Mouse (Mus musculus) MEL-GATA-1-ER (cell line): ENCODE data around the gene Tamm41.

ENCODE experiments used
- DNase-seq: peaks from one replicate; pipeline ENCODE4 v3.0.0-alpha.2; 2012; ENCODE audit warnings: low read depth; ENCODE audit errors: extremely low read depth

Gene Tamm41

DNA sequence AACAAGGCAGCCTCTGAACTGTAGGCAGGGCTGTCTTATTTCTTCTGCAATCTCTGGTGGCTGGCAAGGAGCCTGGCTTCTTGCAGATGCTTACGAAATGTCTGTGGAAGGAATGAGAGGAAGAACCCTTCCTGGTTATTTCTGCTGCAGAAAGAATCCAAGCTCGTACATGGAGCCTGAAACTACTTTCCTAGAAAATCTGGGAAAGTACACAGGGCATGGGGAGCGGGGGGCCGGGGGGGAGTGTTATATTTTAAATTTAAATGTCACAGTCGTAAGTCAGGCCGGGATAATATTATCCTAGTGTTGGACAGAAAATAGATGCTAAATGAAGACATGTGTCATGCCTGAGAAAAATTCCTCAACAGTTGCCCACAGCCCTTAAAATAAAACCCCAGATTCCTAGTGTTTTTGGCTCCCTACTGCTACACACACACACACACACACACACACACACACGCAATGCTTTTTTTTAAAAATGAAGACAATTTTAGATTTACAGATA is 60.7 kb downstream of the Tamm41 start:
- no peak for DNase-seq

DNA sequence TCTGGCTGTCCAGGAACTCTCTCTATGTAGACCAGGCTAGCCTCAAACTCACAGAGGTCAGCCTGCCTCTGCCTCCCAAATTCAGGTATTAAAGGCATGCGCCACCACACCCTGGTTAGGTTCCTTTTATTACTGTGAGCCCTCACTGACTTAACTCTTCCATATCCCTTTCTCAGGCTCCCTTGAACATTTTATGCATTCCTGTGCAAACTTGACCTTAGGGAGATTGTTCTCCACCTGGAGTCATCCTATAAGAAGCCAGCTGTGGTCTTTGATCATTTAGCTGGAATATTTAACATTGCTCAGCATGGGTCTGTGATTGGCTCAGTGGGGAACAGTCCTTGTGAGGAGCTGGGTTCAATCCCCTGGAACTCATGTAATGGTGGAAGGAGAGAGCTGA is 63.3 kb downstream of the Tamm41 start:
- DNase-seq = no peak

DNA sequence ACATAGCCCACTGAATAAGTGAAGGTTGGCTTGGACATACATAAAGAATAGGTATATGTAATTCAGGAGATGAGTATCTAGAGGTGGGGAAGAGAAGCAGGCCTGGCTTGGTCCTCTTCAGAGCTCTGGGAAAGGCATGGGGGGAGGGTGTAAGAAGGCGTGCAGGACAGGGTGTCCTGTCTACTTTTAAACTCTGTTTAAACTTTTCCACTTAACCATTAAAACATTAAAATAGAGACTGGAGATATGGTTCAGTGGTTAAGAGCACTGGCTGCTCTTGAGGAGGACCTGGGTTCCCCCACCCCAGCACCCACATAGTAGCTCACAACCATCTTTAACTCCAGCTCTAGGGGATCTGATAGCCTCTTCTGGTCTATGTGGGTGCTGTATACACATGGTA is 64.7 kb downstream of the Tamm41 start:
- DNase-seq = no peak

DNA sequence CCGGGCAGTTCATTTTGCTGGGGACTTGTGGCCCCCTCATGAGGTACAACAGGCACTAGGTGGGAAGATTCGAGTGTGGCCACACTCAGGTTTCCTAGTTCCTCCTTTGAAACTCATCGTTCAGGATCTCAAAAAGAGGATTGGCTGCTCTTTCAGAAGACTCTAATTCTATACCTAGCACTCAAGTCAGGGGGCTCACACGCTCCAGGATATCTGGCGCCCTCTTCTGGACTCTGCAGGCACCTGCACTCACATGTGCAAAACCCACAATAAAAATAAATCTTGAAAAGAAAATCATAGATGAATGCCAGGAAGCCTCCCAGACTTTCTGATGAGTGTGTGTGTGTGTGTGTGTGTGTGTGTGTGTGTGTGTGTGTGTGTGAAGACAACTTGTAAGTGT is 66.8 kb downstream of the Tamm41 start:
- peak; percentile 55 for DNase-seq

DNA sequence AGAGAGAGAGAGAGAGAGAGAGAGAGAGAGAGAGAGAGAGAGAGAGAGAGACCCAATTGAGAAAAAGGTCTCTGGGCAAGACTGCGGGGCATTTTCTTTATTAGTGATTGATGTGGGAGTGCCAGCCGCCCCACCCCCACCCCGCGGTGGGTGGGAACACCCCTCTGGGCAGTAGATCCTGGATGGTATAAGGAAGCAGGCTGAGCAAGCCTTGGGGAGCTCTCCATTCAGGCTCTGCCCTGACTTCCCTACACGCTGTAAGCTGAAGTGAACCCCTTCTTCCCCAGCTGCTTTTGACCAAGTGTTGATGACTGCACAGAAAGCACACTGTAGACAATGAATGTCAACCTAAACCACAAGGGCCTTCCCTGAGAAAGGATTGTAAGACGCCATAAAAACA is 67.3 kb downstream of the Tamm41 start:
- DNase-seq = peak; percentile 33

DNA sequence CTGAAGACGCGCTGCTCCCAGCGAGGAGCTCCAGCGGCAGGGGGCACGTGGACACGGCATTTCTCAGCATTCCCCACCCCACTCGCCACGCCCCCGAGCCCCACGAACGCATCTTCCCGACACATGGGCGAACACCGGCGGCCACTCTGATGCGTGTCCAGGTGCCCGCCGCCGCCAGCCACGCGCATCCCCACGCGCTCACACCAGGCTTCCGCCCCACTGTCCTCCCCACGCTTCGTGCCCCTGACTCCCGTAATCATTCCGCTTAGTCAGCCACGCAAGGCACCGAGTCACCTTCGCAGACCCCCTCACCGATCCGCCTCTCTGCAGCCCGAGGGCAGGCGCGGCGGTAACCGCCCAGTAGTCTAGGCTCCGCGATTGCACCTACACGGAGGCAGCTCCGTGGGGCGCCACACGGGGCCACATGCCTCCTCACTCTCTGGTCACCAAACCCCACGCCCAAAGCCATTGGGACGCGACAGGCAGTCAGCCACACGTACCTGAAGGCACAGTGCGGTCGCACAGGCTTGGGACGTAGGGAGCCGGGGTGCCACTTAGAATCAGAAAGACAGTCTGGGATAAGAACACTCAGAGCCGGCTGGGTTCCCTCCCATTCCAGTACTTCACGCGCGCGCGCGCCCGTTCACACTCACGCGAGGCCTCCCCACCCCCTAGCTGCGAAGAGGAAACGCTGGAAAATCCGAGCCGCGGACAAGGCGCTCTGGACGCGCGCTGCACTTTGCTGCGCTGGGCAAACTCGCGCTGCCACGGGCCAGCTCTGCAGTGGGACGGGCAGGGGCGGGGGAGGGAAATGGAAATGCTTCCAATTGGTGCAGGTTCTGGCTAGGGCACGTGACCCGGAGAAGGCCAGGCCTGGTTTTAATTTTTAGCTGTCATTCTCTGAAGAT is 68.2 kb downstream of the Tamm41 start, which contains the start of gene Vgll4:
TSS of gene Vgll4 (minus strand) at position 782 of the 908 bp plus-strand sequence.
- DNase-seq = peak; percentile 60

DNA sequence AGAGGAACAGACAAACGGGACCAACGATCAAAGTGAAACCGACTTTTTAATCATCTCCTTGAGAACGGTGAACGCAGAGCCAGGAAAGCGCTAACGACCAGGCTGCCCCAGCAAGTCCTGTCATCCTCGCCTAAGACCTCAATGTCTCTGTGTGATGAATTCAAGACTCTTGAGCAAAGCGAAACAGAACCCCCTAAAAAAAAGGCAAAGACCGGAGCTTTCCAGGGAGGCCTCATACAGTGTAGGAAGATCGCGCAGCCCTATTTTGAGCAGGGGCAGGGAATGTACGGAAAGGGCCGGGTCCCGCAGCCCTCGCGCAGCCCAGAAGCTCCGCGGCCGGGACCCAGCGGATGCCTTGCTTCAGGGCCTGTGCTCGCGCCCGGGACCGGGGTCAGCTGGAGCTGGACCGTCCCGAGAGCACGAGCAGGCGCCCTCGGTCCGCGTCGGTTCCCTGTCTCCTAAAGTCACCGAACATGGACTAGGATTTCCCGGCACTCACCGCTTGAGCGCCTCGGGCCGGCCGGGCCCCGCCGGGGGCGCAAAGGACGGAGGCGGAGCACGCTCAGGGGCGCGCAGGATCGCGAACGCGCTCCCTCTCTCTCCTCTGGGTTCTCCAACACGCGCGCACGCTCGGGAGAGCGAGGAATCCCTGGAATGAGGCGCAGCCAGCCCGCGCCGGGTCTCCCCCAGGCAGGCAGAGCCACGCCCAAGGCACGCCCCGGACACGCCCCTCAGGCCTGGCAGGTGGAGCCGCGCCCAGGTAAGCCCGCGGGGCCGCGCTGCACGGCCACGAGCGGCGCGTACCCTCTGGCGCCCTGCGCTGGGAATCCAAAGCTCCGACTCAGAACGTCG is 69.1 kb downstream of the Tamm41 start:
- peak; percentile 43 for DNase-seq

DNA sequence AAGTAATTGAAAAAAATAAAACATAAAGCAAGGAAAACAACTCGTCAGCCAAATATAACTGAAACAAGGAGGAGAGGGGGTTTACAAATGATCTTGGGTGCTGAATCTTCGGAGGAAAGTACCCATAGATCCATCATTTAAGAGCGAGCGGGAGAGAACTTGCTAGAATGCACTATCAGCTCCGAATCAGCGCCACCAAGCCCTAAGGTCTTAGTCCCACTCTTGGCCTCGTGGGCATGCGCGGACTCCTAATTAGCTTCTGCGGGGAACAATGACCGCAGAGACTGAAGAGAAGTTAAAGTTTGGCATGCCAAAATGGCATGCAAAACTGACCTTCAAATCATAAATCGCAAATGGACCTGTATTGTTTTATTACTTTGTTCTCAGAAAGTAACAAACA is 70.1 kb downstream of the Tamm41 start:
- DNase-seq = peak; percentile 36

DNA sequence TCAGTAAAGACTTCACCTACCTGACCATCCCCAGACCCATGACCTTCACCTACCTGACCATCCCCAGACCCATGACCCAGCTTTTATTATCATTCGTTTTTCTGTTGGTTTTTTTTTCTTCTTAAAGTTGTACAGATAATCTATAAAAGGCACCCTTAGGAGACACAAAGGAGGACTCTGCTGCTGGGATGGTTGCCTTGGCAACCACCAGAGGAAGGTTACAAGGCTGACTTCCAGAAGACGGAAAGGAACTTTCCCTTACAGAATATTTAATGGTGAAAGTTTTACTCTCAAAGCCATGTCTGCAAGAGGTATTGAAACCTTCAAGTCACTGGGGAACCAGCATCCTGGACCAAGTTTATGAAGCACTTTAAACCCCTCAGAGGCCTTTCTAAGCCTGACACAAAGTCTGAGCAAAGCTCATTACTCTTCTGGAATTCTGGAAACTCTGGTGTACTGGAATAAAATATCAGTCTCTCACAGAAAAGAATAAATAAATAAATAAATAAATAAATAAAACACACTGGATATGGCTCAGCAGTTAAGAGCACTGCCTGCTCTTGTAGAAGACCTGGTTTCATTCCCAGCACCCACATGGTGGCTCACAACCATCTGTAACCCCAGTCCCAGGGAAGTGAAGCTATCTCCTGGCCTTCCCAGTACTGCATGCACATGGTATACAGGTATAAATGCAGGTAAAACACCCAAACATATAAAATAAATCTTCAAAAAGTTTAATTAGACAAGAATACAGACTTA is 71.1 kb downstream of the Tamm41 start:
- DNase-seq = no peak

DNA sequence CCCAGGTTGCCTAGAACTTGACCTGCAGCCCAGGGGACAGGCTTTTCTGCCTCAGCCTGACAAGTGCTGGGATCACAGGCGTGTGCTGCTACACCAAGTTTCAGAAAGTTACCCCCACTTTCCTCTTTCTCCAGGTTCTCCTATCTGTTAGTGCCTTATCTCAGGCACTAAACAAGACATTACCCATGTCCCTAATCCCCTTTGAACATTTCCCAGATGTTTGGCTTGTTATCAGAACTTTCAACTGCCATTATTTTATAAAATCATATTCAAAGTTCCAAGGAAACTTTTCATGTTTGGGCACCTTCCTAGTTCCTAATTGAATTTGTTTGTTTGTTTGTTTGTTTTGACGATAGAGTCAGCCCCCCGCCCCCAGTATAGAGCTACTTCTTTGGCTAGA is 71.9 kb downstream of the Tamm41 start:
- no peak for DNase-seq

DNA sequence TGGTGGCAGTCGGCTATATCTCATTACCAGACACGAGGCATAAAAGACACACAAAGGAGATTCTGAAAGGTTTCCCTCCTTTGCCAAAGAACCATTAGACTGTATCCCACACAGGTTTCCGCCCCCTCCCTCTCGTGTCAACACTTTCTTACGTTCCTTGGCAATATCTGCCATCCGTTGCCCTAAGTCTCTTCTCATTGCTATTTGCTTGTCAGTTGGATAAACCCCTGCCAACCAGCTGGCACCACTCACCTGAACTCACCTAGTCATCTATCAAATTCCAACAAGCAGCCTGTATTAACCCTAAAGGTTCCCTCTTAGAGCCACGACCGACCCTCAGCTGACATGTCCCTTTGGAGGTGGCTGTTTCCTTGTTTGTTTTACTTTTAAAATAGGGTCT is 72.3 kb downstream of the Tamm41 start:
- no peak for DNase-seq

DNA sequence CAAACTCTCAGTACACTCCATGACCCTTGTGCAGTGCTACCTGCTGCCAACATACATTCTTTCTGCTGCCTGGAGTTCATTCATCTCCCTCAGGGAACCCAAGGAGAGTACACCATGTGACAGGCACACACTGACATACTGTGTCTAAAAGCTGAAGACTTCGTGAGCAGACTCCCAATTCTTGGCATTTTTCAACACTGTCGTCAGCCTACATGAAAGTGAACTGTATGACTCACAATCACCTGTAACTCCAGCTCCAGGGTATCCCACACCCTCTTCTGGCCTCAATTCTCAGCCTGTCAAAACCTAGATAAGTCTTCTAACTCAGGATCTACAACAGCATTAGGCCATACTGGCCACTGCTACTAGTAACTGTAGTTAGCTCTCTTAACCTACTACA is 73.4 kb downstream of the Tamm41 start:
- no peak for DNase-seq

DNA sequence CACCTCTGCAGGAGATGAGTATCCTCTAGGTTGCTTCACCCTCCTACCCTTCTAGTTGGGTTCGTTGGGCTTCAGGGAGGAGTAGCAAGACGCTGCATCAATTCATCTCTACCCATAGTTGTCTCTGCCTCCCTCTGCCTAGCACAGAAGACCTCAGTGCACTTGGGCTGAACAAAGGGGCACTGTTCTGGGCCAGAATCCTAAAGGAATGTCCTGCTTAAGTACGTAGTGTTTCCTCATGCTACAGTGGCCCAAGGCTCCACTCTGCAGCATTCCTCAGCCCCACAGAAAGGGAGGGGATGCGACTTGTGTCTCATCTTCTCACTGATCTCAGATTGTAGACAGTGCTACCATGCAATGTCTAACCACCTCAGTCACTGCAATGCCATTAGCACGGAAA is 74.0 kb downstream of the Tamm41 start:
- DNase-seq = no peak

DNA sequence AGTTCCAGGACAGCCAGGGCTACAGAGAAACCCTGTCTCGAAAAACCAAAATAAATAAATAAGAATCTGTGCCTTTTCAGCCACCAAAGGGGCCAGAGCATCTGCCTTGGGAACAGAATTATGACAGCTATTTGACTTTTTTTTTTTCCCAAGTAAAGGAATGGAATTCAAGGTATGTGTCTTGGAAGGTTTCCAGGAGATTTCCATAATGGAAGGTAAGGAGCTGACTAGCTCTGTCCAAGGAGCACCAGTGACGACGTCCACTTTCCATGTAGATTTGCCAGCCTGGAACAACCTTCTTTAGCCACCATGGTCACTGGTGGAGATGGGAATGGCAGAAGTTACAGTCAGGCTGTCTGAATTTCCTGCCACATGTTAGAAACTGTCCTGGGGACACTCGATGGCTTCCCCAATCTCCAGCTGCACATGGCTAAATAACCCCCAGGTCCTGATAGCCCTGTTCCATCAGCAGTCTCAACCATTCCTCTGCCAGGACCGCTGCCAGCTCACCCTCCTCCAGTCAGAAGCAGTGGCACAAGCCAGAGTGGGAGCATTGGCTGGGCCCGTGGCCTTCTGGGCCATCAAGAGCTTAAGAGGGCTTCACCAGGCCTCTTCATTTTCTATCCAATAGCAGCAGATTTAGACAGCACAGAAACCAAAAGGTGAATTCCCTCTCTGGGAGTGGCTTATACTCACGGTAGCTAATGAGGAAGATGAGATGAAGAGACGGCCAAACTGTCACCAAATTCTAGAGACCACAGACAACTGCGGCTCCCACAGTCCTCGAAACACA is 76.2 kb downstream of the Tamm41 start:
- DNase-seq = no peak

DNA sequence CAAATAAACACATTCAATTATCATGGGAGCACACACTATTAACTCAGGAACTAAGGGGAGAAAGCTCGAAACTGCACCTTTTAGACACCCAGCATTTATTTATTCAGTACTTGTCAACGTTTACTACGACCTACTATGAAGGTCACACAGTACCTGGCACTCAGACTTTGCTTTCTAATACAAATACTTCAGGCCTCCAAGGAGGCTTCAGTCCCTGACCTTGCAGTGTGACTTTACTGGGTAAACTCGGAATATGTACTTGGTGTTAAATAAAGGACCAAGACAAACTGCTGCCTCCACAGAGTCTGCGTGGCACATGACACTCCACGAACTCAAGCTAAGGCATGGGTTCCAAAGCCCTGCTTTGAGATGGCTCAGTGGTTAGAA is 78.7 kb downstream of the Tamm41 start:
- no peak for DNase-seq

DNA sequence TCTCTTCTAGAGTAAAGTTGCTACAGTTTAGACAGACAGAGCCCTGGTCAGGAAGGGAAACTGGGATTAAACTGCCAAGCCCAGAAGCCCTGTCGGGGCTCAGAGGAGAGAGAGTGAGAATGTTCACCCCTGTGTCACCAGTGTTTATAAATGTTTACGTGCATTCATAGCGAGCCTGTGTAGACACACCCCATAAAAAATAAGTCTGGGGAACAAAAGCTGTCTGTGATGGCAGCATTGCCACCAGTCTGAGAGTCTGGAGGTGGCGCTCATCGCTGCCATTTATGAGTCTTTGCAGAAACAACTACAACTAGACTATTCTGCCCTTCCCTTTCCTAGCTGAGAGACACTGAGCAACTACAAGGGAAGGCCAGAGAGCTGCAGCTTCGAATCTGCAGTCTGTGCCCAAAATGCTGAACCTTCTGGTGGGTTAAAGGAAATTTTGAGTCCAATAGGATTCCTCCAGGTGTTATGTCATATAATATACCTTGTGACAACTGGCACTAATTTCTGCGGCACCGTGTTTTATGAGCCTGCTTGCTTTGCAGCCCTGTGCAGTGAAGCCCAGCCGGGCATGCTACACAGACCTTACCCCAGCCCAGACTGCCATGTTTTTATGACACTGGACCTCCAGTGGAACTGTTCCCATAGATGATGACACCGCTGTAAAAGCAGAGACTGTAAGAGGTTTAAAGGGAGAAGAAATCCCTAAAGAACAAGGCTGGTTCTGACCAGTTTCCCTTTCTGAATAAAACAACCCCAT is 79.2 kb downstream of the Tamm41 start:
- DNase-seq = no peak

DNA sequence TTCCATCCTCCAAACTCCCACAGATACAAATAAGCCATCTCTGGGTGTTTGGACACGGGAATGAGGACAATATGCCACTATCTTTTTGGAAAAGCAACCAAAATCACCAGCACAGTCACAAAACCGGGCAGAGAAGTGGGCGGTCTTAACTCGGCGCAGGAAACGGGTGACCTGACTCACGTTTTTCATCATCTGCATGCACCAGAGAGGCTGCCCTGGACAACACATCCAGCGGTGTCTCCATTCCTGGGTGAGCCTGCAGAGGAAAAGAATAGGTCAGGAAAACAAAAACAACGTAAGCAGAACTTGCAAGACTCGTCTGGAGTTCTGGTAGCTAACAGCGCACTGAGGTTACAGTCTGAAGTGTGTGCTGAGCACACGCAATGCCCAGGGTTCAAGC is 79.9 kb downstream of the Tamm41 start:
- DNase-seq = no peak

DNA sequence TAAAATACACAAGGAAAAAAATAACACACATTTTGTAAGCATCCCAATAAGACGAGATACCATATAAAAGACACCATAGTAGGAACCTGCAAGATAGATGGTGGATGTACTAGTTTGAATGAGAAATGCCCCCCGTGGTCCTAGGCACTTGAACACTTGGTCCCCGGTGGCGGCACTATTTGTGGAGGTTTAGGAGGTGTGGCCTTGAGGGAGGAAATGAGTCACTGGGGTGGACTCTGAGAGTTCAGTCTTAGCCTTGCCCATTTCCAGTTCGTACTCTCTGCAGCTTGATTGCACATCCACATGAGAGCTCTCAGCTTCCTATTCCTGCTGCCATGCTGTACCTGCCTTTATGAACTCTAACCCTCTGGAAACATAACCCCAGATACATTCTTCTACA is 83.2 kb downstream of the Tamm41 start:
- DNase-seq = no peak
